Mouse (Mus musculus) neural tube, embryonic 13.5 days (tissue): ENCODE results near the gene Tex21. TPM values are rescaled to one million over a fixed set of nuclear protein-coding genes. Genes with fewer than 3 reads are reported as not detected.

Source experiments
- polyA plus RNA-seq: library from polyadenylated mRNA; unstranded; fragments of >200 nt; fragmentation: Nextera tagmentation; extraction: Ambion mirVana; gene quantifications from 2 replicates; pipeline ENCODE4 v1.2.1, GENCODE M21; 2015

The Tex21 gene
- polyA plus RNA-seq, 1 experiment from 2014 or later = not detected

Other genes with a start within 250 kb of the Tex21 start
- 0.10 and 0.27 TPM in 2 replicates for gene Esr2, start 69.5 kb downstream of the Tex21 start, polyA plus RNA-seq
- 23.1 and 25.5 TPM in 2 replicates for gene Mthfd1, start 8.6 kb upstream of the Tex21 start, polyA plus RNA-seq
- gene Akap5, start 78.1 kb upstream of the Tex21 start, polyA plus RNA-seq = 7.4 and 7.6 TPM in 2 replicates
- 15.6 and 18.2 TPM in 2 replicates for gene Zbtb25, start 122.9 kb upstream of the Tex21 start, polyA plus RNA-seq
- gene Zbtb1, start 123.5 kb upstream of the Tex21 start, polyA plus RNA-seq = 4.7 and 5.1 TPM in 2 replicates
- 4.6 and 6.1 TPM in 2 replicates for gene Hspa2, start 157.4 kb upstream of the Tex21 start, polyA plus RNA-seq
- 0.17 and 1.2 TPM in 2 replicates for gene Ppp1r36, start 170.8 kb upstream of the Tex21 start, polyA plus RNA-seq